8 mouse cellular contexts compared by ENCODE assay signal in genomic region chr1:93014460-93014859, GRCm38 (mm10). TPM values are rescaled to one million over a fixed set of nuclear protein-coding genes. Genes with fewer than 3 reads are reported as not detected.
DNase-seq lines count a peak whose midpoint lies in the region; ATAC-seq and TF ChIP-seq lines count a peak whose summit lies in the region.

No protein-coding gene starts in this region.

- peaks cover 2% of the 10 kb centered on the region; the same call in 1 of the 2 replicates for H3K36me3 ChIP-seq in hindbrain, embryonic 11.5 days (ENCODE audit: control insufficient read depth, insufficient read depth, low read length)
- peaks cover 44% of the 10 kb centered on the region for H3K36me3 ChIP-seq in hindbrain, embryonic 13.5 days
- H3K36me3 ChIP-seq in kidney, adult 2 months (ENCODE audit: control insufficient read depth, insufficient read depth, low read length), result no peaks in the 10 kb centered on the region
- no peaks in the 10 kb centered on the region for H3K36me3 ChIP-seq in limb, embryonic 14.5 days (ENCODE audit: control insufficient read depth, insufficient read depth, low read length)
- H3K36me3 ChIP-seq in neural tube, embryonic 11.5 days (ENCODE audit: control insufficient read depth, insufficient read depth, low read length), result no peaks in the 10 kb centered on the region; the same call in 1 of the 2 replicates
- no peaks in the 10 kb centered on the region for H3K36me3 ChIP-seq in stomach, embryonic 15.5 days

- no peak for TF ChIP-seq POLR2A in kidney, adult 2 months (IDR thresholded peaks at IDR 0.05; ENCODE audit: low read depth, low read length)
- no peak for TF ChIP-seq POLR2A in limb, embryonic 14.5 days (IDR thresholded peaks at IDR 0.05; ENCODE audit: borderline replicate concordance, extremely low read depth, insufficient read depth, insufficient read length)

- no peak overlapping the region for H3K27ac ChIP-seq in hindbrain, embryonic 11.5 days (ENCODE audit: low read depth, low read length)
- H3K27ac ChIP-seq in hindbrain, embryonic 13.5 days, result no peak overlapping the region
- no peak overlapping the region for H3K27ac ChIP-seq in kidney, adult 2 months (ENCODE audit: insufficient read depth, low read depth, low read length)
- H3K27ac ChIP-seq in limb, embryonic 14.5 days (replicated peaks; ENCODE audit: low read depth, low read length), result no peak overlapping the region
- H3K27ac ChIP-seq in neural tube, embryonic 11.5 days (ENCODE audit: low read depth, low read length), result no peak overlapping the region
- no peak overlapping the region for H3K27ac ChIP-seq in stomach, embryonic 15.5 days

- peak; percentile 81 for DNase-seq in hindbrain, embryonic 11.5 days (ENCODE audit: low spot score)
- DNase-seq in cerebellum, postnatal 36 days, result peak; percentile 82 to 84
- DNase-seq in gastrocnemius, adult 8-10 months (ENCODE audit: low spot score in 2 of 2), result peak; percentile 24 to 37
- peak; percentile 63 for DNase-seq in kidney, adult 2 months
- DNase-seq in limb, embryonic 14.5 days (ENCODE audit: low spot score), result peak; percentile 34
- peak; percentile 78 for DNase-seq in neural tube, embryonic 11.5 days (ENCODE audit: low spot score)

- ATAC-seq in hindbrain, embryonic 11.5 days (ENCODE audit: low FRiP score), result peak; percentile 47; the same call in 1 of the 2 replicates
- ATAC-seq in hindbrain, embryonic 13.5 days (ENCODE audit: low FRiP score), result no peak
- ATAC-seq in limb, embryonic 14.5 days (ENCODE audit: low FRiP score, low read depth), result no peak
- no peak for ATAC-seq in neural tube, embryonic 11.5 days (ENCODE audit: insufficient read depth, low FRiP score, low TSS enrichment)
- peak; percentile 58; the same call in 1 of the 2 replicates for ATAC-seq in stomach, embryonic 15.5 days (ENCODE audit: insufficient read depth, low FRiP score, low read depth)

- no peak overlapping the region for H3K9ac ChIP-seq in hindbrain, embryonic 11.5 days (ENCODE audit: low read depth, low read length)
- no peak overlapping the region for H3K9ac ChIP-seq in hindbrain, embryonic 13.5 days
- H3K9ac ChIP-seq in limb, embryonic 14.5 days (ENCODE audit: low read depth, low read length, severe bottlenecking), result no peak overlapping the region
- H3K9ac ChIP-seq in neural tube, embryonic 11.5 days (ENCODE audit: low read length), result no peak overlapping the region
- H3K9ac ChIP-seq in stomach, embryonic 15.5 days, result no peak overlapping the region

- H3K27me3 ChIP-seq in hindbrain, embryonic 11.5 days (ENCODE audit: control insufficient read depth, insufficient read depth, low read length), result no peaks in the 10 kb centered on the region
- H3K27me3 ChIP-seq in hindbrain, embryonic 13.5 days, result no peaks in the 10 kb centered on the region
- no peaks in the 10 kb centered on the region for H3K27me3 ChIP-seq in kidney, adult 2 months (replicated peaks; ENCODE audit: control insufficient read depth, insufficient read depth, low read length)
- H3K27me3 ChIP-seq in limb, embryonic 14.5 days (ENCODE audit: control insufficient read depth, insufficient read depth, low read length), result no peaks in the 10 kb centered on the region
- H3K27me3 ChIP-seq in neural tube, embryonic 11.5 days (ENCODE audit: control insufficient read depth, insufficient read depth, low read length), result no peaks in the 10 kb centered on the region
- no peaks in the 10 kb centered on the region for H3K27me3 ChIP-seq in stomach, embryonic 15.5 days (replicated peaks)

- H3K4me1 ChIP-seq in hindbrain, embryonic 11.5 days (replicated peaks; ENCODE audit: control insufficient read depth, insufficient read depth, low read length), result no peaks in the 10 kb centered on the region
- H3K4me1 ChIP-seq in hindbrain, embryonic 13.5 days (replicated peaks), result no peaks in the 10 kb centered on the region
- no peaks in the 10 kb centered on the region for H3K4me1 ChIP-seq in kidney, adult 2 months (ENCODE audit: control insufficient read depth, insufficient read depth, low read length)
- H3K4me1 ChIP-seq in limb, embryonic 14.5 days (ENCODE audit: control insufficient read depth, insufficient read depth, low read length), result no peaks in the 10 kb centered on the region
- H3K4me1 ChIP-seq in neural tube, embryonic 11.5 days (ENCODE audit: control insufficient read depth, insufficient read depth, low read length), result no peaks in the 10 kb centered on the region
- no peaks in the 10 kb centered on the region for H3K4me1 ChIP-seq in stomach, embryonic 15.5 days

- H3K4me3 ChIP-seq in hindbrain, embryonic 11.5 days (ENCODE audit: low read depth, low read length), result no peak overlapping the region
- H3K4me3 ChIP-seq in hindbrain, embryonic 13.5 days, result no peak overlapping the region
- no peak overlapping the region for H3K4me3 ChIP-seq in kidney, adult 2 months (ENCODE audit: insufficient read depth, low read depth, low read length)
- no peak overlapping the region for H3K4me3 ChIP-seq in limb, embryonic 14.5 days (replicated peaks; ENCODE audit: low read length)
- no peak overlapping the region for H3K4me3 ChIP-seq in neural tube, embryonic 11.5 days (ENCODE audit: low read depth, low read length)
- H3K4me3 ChIP-seq in stomach, embryonic 15.5 days (replicated peaks), result no peak overlapping the region

- no peaks in the 10 kb centered on the region for H3K9me3 ChIP-seq in hindbrain, embryonic 11.5 days (ENCODE audit: control insufficient read depth, low read length)
- H3K9me3 ChIP-seq in hindbrain, embryonic 13.5 days, result no peaks in the 10 kb centered on the region
- no peaks in the 10 kb centered on the region for H3K9me3 ChIP-seq in limb, embryonic 14.5 days (ENCODE audit: control insufficient read depth, low read length)
- H3K9me3 ChIP-seq in neural tube, embryonic 11.5 days (ENCODE audit: control insufficient read depth, low read length), result no peaks in the 10 kb centered on the region
- no peaks in the 10 kb centered on the region for H3K9me3 ChIP-seq in stomach, embryonic 15.5 days

- H3K4me2 ChIP-seq in hindbrain, embryonic 11.5 days (replicated peaks; ENCODE audit: low read depth, low read length), result no peak overlapping the region
- H3K4me2 ChIP-seq in hindbrain, embryonic 13.5 days, result no peak overlapping the region
- H3K4me2 ChIP-seq in limb, embryonic 14.5 days (replicated peaks; ENCODE audit: low read depth, low read length, severe bottlenecking), result no peak overlapping the region
- no peak overlapping the region for H3K4me2 ChIP-seq in neural tube, embryonic 11.5 days (ENCODE audit: low read depth)
- H3K4me2 ChIP-seq in stomach, embryonic 15.5 days, result no peak overlapping the region

- TF ChIP-seq CTCF in kidney, adult 2 months (conservative IDR thresholded peaks at IDR 0.05; ENCODE audit: insufficient read depth, insufficient read length, low read depth, low read length), result peak; percentile 85

RNA-seq across cellular contexts. Expression of gene Aqp12, which starts 8.3 kb away (rescaled TPM):
- polyA plus RNA-seq in hindbrain, embryonic 11.5 days (2014; fragmentation: Nextera tagmentation; extraction: Ambion mirVana), result not detected in 2 replicates
- not detected in 2 replicates for polyA plus RNA-seq in hindbrain, embryonic 13.5 days (2015; fragmentation: Nextera tagmentation; extraction: Ambion mirVana)
- not detected for total RNA-seq in gastrocnemius, adult 8-10 months (2022)
- polyA plus RNA-seq in kidney, adult 2 months (2012; rRNA removed), result not detected in 2 replicates
- polyA plus RNA-seq in limb, embryonic 14.5 days (2012; rRNA removed), result not detected in 2 replicates
- polyA plus RNA-seq in limb, embryonic 14.5 days (2014; fragmentation: Nextera tagmentation; extraction: Ambion mirVana), result not detected in 2 replicates
- polyA plus RNA-seq in neural tube, embryonic 11.5 days (2014; fragmentation: Nextera tagmentation; extraction: Ambion mirVana), result not detected in 2 replicates
- polyA plus RNA-seq in stomach, embryonic 15.5 days (2015; fragmentation: Nextera tagmentation; extraction: Ambion mirVana), result 8.5 and 9.6 TPM in 2 replicates

Comparison
In these comparisons a context has a peak if more than half of its experiments do, and no peak if none do; other contexts are left out.
1. ATAC-seq: peak in hindbrain, embryonic 11.5 days (single experiment) and stomach, embryonic 15.5 days (single experiment); none in hindbrain, embryonic 13.5 days (single experiment), limb, embryonic 14.5 days (single experiment) and neural tube, embryonic 11.5 days (single experiment).
2. DNase-seq: peak in every context shown above with its lines; median percentile 83 in cerebellum, postnatal 36 days; 81 in hindbrain, embryonic 11.5 days; 78 in neural tube, embryonic 11.5 days; 63 in kidney, adult 2 months; 34 in limb, embryonic 14.5 days; 30 in gastrocnemius, adult 8-10 months.